Mouse (Mus musculus) kidney, embryonic 15.5 days (tissue): Measurements from ENCODE around the gene Chmp6. TPM values are rescaled to one million over a fixed set of nuclear protein-coding genes. Genes with fewer than 3 reads are reported as not detected.

Source experiments
- ATAC-seq: fragments of 200-750 bp; cut with Nextera tagmentation; replicated peaks from 2 replicates; pipeline ENCODE4 v1.8.0; 2017; ENCODE audit warnings: moderate TSS enrichment; ENCODE audit not compliant: low FRiP score
- H3K27ac ChIP-seq: fragments of 300-500 bp; sonication (generic); 2 replicates; pipeline ENCODE4 v1.5.1; 2015; ENCODE audit warnings: mild to moderate bottlenecking, inconsistent platforms
- H3K27me3 ChIP-seq: fragments of 300-500 bp; sonication (generic); 2 replicates; pipeline ENCODE4 v1.6.1; 2015; ENCODE audit warnings: inconsistent platforms
- H3K36me3 ChIP-seq: fragments of 300-500 bp; sonication (generic); 2 replicates; pipeline ENCODE4 v1.6.1; 2015; ENCODE audit warnings: inconsistent platforms
- H3K4me1 ChIP-seq: fragments of 300-500 bp; sonication (generic); 2 replicates; pipeline ENCODE4 v1.6.1; 2015; ENCODE audit warnings: inconsistent platforms
- H3K4me2 ChIP-seq: fragments of 300-500 bp; sonication (generic); 2 replicates; pipeline ENCODE4 v1.6.1; 2015; ENCODE audit warnings: moderate library complexity, mild to moderate bottlenecking, inconsistent platforms
- H3K4me3 ChIP-seq: fragments of 300-500 bp; sonication (generic); replicated peaks from 2 replicates; pipeline ENCODE4 v1.5.1; 2015; ENCODE audit warnings: mild to moderate bottlenecking, inconsistent platforms
- H3K9ac ChIP-seq: fragments of 300-500 bp; sonication (generic); 2 replicates; pipeline ENCODE4 v1.6.1; 2015; ENCODE audit warnings: mild to moderate bottlenecking, inconsistent platforms
- H3K9me3 ChIP-seq: fragments of 300-500 bp; sonication (generic); replicated peaks from 2 replicates; pipeline ENCODE4 v1.6.1; 2016; ENCODE audit warnings: inconsistent platforms
- WGBS: fragments of 180-500 bp; shearing (Covaris S2); methylation state at CpG from one replicate; pipeline ENCODE4 v1.1.7; 2015; ENCODE audit warnings: mixed read lengths; 5-methylcytosine and 5-hydroxymethylcytosine counted together
- polyA plus RNA-seq: library from polyadenylated mRNA; unstranded; fragments of >200 nt; fragmentation: Nextera tagmentation; extraction: Ambion mirVana; gene quantifications from 2 replicates; pipeline ENCODE4 v1.2.1, GENCODE M21; 2015

The Chmp6 gene
- polyA plus RNA-seq, 1 experiment from 2014 or later, result 101 TPM

DNA sequence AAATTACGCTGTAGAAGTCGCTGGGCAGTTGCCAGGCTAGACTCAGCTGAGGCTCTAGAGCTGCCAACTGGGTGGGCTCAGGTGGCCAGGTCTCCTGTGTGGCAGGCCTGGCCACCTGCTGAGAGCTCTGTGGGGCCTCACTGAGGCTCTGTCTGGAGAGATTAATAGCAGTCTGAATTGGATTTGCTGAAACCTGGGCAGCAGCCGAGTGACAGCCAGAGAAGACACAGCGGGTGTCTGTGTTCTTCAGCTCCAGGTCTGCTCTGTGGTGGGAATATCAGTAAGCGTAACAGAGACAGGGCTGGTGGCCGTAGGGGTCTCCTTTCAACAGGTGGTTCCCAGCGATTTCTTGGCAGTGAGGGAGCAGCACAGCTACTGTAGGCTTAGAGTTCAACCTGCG is 54.2 kb downstream of the Chmp6 start:
- 75% methylated on average over 8 of the region's 8 CpGs for WGBS
- Histone ChIP-seq H3K27me3 (no peaks in the 10 kb centered on the region), H3K9me3 (no peaks in the 10 kb centered on the region), H3K36me3 (peaks cover 11% of the 10 kb centered on the region), H3K4me3 (no peak overlapping the region), H3K27ac (no peak overlapping the region), H3K4me1 (0 out of 2 replicates have a peak, but pooled peaks cover 4% of the 10 kb centered on the region), H3K4me2 (no peak overlapping the region), H3K9ac (no peak overlapping the region)
- ATAC-seq, result no peak

DNA sequence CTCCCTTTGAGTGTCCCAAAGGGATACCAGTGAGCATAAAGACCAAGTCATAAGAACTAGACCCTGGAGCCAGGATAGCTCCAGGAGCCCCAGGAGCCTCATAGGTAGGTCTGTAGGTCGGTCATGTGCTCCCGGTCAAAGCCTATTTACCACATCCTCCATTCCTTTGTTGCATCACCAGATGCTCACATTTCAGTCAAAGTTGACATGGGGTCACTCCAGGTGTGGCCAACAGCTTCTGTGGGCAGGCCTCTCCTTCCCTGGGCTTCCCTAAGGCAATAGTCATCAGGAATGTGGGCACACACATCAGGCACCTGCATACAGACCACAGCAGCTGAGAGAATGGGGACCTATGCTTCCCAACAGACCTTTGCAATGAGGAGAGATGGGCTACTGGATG is 54.7 kb downstream of the Chmp6 start:
- Histone ChIP-seq H3K4me3 (no peak overlapping the region), H3K9me3 (no peaks in the 10 kb centered on the region), H3K4me1 (0 out of 2 replicates have a peak, but pooled peaks cover 4% of the 10 kb centered on the region), H3K9ac (no peak overlapping the region), H3K4me2 (no peak overlapping the region), H3K36me3 (peaks cover 11% of the 10 kb centered on the region), H3K27me3 (no peaks in the 10 kb centered on the region), H3K27ac (no peak overlapping the region)
- WGBS, result 90% methylated on average over 2 of the region's 2 CpGs
- no peak for ATAC-seq

Other genes with a start within 250 kb of the Chmp6 start
- 20.8 and 22.3 TPM in 2 replicates for gene Baiap2, start 29.3 kb downstream of the Chmp6 start, polyA plus RNA-seq
- 2.4 and 3.2 TPM in 2 replicates for gene Aatk, start 133.7 kb downstream of the Chmp6 start, polyA plus RNA-seq
- gene Cep131, start 173.4 kb downstream of the Chmp6 start, polyA plus RNA-seq, result 23.7 and 27.7 TPM in 2 replicates
- 19.5 and 22.4 TPM in 2 replicates for gene Tepsin, start 185.3 kb downstream of the Chmp6 start, polyA plus RNA-seq
- 83.0 and 90.1 TPM in 2 replicates for gene Ndufaf8, start 185.5 kb downstream of the Chmp6 start, polyA plus RNA-seq
- 109 and 115 TPM in 2 replicates for gene Slc38a10, start 237.9 kb downstream of the Chmp6 start, polyA plus RNA-seq